Mouse (Mus musculus): ENCODE data around the gene Pex5. TPM values are rescaled to one million over a fixed set of nuclear protein-coding genes. Genes with fewer than 3 reads are reported as not detected.
"Not testable (repeated sequence)": the region's sequence is repeated elsewhere in the genome, so short reads cannot be mapped to it uniquely, and the experiment has no call there.

Gene Pex5
- polyA plus RNA-seq, 1 experiment = 18.5 TPM

GRCm38 (mm10) chr6:124427791-124428576 is 13.1 kb upstream of the Pex5 start:
- DNase-seq (ENCODE audit: low read depth in 1 of 2, low spot score in 2 of 2) = no peak
- 66% methylated on average over 6 of the region's 6 CpGs for whole genome bisulfite sequencing

GRCm38 (mm10) chr6:124427289-124427688 is 12.4 kb upstream of the Pex5 start:
- H3K27ac ChIP-seq (ENCODE audit: insufficient read depth, low read length) = no peak overlapping the region
- no peaks in the 10 kb centered on the region for H3K4me1 ChIP-seq (ENCODE audit: control insufficient read depth, insufficient read depth, insufficient read length)
- WGBS = 77% methylated on average over 7 of the region's 7 CpGs
- no peaks in the 10 kb centered on the region for H3K27me3 ChIP-seq (ENCODE audit: control insufficient read depth, insufficient read depth, low read length)
- TF ChIP-seq POLR2A (IDR thresholded peaks at IDR 0.05; ENCODE audit: low read depth, low read length) (no peak), CTCF (IDR thresholded peaks at IDR 0.05; ENCODE audit: extremely low read depth, insufficient read depth, insufficient read length, insufficient replicate concordance) (no peak)
- H3K4me3 ChIP-seq (ENCODE audit: extremely low read depth, insufficient read depth, insufficient read length) = no peak overlapping the region
- no peak for DNase-seq (ENCODE audit: low read depth in 1 of 2, low spot score in 2 of 2)
- no peaks in the 10 kb centered on the region for H3K36me3 ChIP-seq (ENCODE audit: control insufficient read depth, insufficient read depth, low read length)

More at GRCm38 (mm10) chr6:124427791-124428576, 13.1 kb upstream of the Pex5 start:
- H3K27me3 ChIP-seq (ENCODE audit: control insufficient read depth, insufficient read depth, low read length) = no peaks in the 10 kb centered on the region
- no peak overlapping the region for H3K4me3 ChIP-seq (ENCODE audit: extremely low read depth, insufficient read depth, insufficient read length)
- H3K27ac ChIP-seq (ENCODE audit: insufficient read depth, low read length) = no peak overlapping the region
- no peaks in the 10 kb centered on the region for H3K4me1 ChIP-seq (ENCODE audit: control insufficient read depth, insufficient read depth, insufficient read length)
- H3K36me3 ChIP-seq (ENCODE audit: control insufficient read depth, insufficient read depth, low read length) = no peaks in the 10 kb centered on the region
- TF ChIP-seq POLR2A (IDR thresholded peaks at IDR 0.05; ENCODE audit: low read depth, low read length) = no peak
- TF ChIP-seq CTCF (IDR thresholded peaks at IDR 0.05; ENCODE audit: extremely low read depth, insufficient read depth, insufficient read length, insufficient replicate concordance) = no peak

- Histone ChIP-seq H3K27ac (ENCODE audit: insufficient read depth, low read length) (no peak overlapping the region), H3K36me3 (ENCODE audit: control insufficient read depth, insufficient read depth, low read length) (no peaks in the 10 kb centered on the region), H3K4me1 (ENCODE audit: control insufficient read depth, insufficient read depth, insufficient read length) (no peaks in the 10 kb centered on the region), H3K27me3 (ENCODE audit: control insufficient read depth, insufficient read depth, low read length) (no peaks in the 10 kb centered on the region), H3K4me3 (ENCODE audit: extremely low read depth, insufficient read depth, insufficient read length) (no peak overlapping the region)
- WGBS = 73% methylated on average over 3 of the region's 3 CpGs
- no peak for DNase-seq (ENCODE audit: low read depth in 1 of 2, low spot score in 2 of 2)
- TF ChIP-seq POLR2A (IDR thresholded peaks at IDR 0.05; ENCODE audit: low read depth, low read length) (no peak), CTCF (IDR thresholded peaks at IDR 0.05; ENCODE audit: extremely low read depth, insufficient read depth, insufficient read length, insufficient replicate concordance) (no peak)
These were observed 11.7 kb upstream of the Pex5 start for GRCm38 (mm10) chr6:124426604-124427003.

GRCm38 (mm10) chr6:124425523-124425922 is 10.7 kb upstream of the Pex5 start:
- DNase-seq (ENCODE audit: low read depth in 1 of 2, low spot score in 2 of 2) = no peak
- Histone ChIP-seq H3K4me3 (ENCODE audit: extremely low read depth, insufficient read depth, insufficient read length) (no peak overlapping the region), H3K36me3 (ENCODE audit: control insufficient read depth, insufficient read depth, low read length) (no peaks in the 10 kb centered on the region), H3K4me1 (ENCODE audit: control insufficient read depth, insufficient read depth, insufficient read length) (no peaks in the 10 kb centered on the region), H3K27ac (ENCODE audit: insufficient read depth, low read length) (no peak overlapping the region), H3K27me3 (ENCODE audit: control insufficient read depth, insufficient read depth, low read length) (no peaks in the 10 kb centered on the region)
- 60% methylated on average over 6 of the region's 6 CpGs for whole genome bisulfite sequencing
- no peak for TF ChIP-seq POLR2A (IDR thresholded peaks at IDR 0.05; ENCODE audit: low read depth, low read length)
- no peak for TF ChIP-seq CTCF (IDR thresholded peaks at IDR 0.05; ENCODE audit: extremely low read depth, insufficient read depth, insufficient read length, insufficient replicate concordance)

- not testable (repeated sequence) for H3K36me3 ChIP-seq (ENCODE audit: control insufficient read depth, insufficient read depth, low read length); H3K27ac ChIP-seq (ENCODE audit: insufficient read depth, low read length); H3K27me3 ChIP-seq (ENCODE audit: control insufficient read depth, insufficient read depth, low read length); H3K4me1 ChIP-seq (ENCODE audit: control insufficient read depth, insufficient read depth, insufficient read length); H3K4me3 ChIP-seq (ENCODE audit: extremely low read depth, insufficient read depth, insufficient read length)
- DNase-seq (ENCODE audit: low read depth in 1 of 2, low spot score in 2 of 2) = peak in 1 of 2 experiments; percentile 12
- 45% methylated on average over 7 of the region's 7 CpGs for WGBS
These were observed 10.2 kb upstream of the Pex5 start for GRCm38 (mm10) chr6:124425042-124425441.

GRCm38 (mm10) chr6:124424068-124424498 is 9.2 kb upstream of the Pex5 start:
- 70% methylated on average over 1 of the region's 1 CpGs for WGBS
- no peaks in the 10 kb centered on the region for H3K36me3 ChIP-seq (ENCODE audit: control insufficient read depth, insufficient read depth, low read length)
- no peak for DNase-seq (ENCODE audit: low read depth in 1 of 2, low spot score in 2 of 2)

GRCm38 (mm10) chr6:124418686-124419085 is 3.8 kb upstream of the Pex5 start:
- DNase-seq (ENCODE audit: low read depth in 1 of 2, low spot score in 2 of 2) = no peak
- Histone ChIP-seq H3K36me3 (ENCODE audit: control insufficient read depth, insufficient read depth, low read length) (no peaks in the 10 kb centered on the region), H3K4me1 (ENCODE audit: control insufficient read depth, insufficient read depth, insufficient read length) (peaks cover 6% of the 10 kb centered on the region; the same call in 1 of the 2 replicates), H3K27me3 (ENCODE audit: control insufficient read depth, insufficient read depth, low read length) (no peaks in the 10 kb centered on the region), H3K27ac (ENCODE audit: insufficient read depth, low read length) (no peak overlapping the region), H3K4me3 (ENCODE audit: extremely low read depth, insufficient read depth, insufficient read length) (no peak overlapping the region)
- 88% methylated on average over 3 of the region's 3 CpGs for WGBS
- TF ChIP-seq POLR2A (IDR thresholded peaks at IDR 0.05; ENCODE audit: low read depth, low read length) (no peak), CTCF (IDR thresholded peaks at IDR 0.05; ENCODE audit: extremely low read depth, insufficient read depth, insufficient read length, insufficient replicate concordance) (no peak)

More at GRCm38 (mm10) chr6:124424068-124424498, 9.2 kb upstream of the Pex5 start:
- Histone ChIP-seq H3K4me3 (ENCODE audit: extremely low read depth, insufficient read depth, insufficient read length) (no peak overlapping the region), H3K4me1 (ENCODE audit: control insufficient read depth, insufficient read depth, insufficient read length) (no peaks in the 10 kb centered on the region), H3K27me3 (ENCODE audit: control insufficient read depth, insufficient read depth, low read length) (no peaks in the 10 kb centered on the region), H3K27ac (ENCODE audit: insufficient read depth, low read length) (no peak overlapping the region)
- TF ChIP-seq POLR2A (IDR thresholded peaks at IDR 0.05; ENCODE audit: low read depth, low read length) = no peak
- no peak for TF ChIP-seq CTCF (IDR thresholded peaks at IDR 0.05; ENCODE audit: extremely low read depth, insufficient read depth, insufficient read length, insufficient replicate concordance)

Measured in spleen, adult 2 months (tissue).